Mouse (Mus musculus): ENCODE data around the gene Otoa.

DNA sequence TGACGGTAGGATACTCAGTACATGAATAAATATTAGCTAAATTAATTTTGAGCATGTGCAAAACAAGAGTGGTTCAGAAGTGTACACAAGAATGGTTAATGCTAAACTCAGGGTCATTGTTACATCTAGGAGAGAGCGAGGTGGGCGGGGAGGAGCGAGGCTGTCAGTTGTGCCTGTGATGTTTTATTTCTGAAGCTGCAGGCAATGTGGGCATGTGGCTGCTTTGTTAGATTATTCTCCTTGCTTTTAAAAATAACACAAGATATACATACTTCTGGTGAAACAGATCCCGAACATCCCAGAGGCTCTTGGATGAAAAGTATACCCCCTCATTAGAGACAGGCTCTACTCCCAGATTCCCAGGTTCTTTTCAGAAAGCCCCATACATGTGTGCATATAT is 59.8 kb downstream of the Otoa start:
- TF ChIP-seq POLR2A (IDR thresholded peaks at IDR 0.05; ENCODE audit: low read depth, low read length) (no peak), CTCF (IDR thresholded peaks at IDR 0.05; ENCODE audit: extremely low read depth, insufficient read depth, insufficient read length, insufficient replicate concordance) (no peak)

Data from spleen, adult 2 months (tissue).